Mouse (Mus musculus): Measurements from ENCODE around the gene Polr1a. TPM values are rescaled to one million over a fixed set of nuclear protein-coding genes. Genes with fewer than 3 reads are reported as not detected.

Gene Polr1a
- 10 to 100 TPM; 64.1 to 72.5 TPM for total RNA-seq (2023)

GRCm38 (mm10) chr6:71908481-71909381, at the start of gene Polr1a, which contains the start of gene Ptcd3:
Gene Polr1a, plus strand, starts transcription at chr6:71909053.
Gene Ptcd3, minus strand, starts transcription at chr6:71908750.

Other genes with a start within 250 kb of the Polr1a start
- under 1 TPM; 0.20 to 0.27 TPM for gene Reep1, start 201.5 kb upstream of the Polr1a start, total RNA-seq (2023)
- gene Mrpl35, start 82.1 kb upstream of the Polr1a start, total RNA-seq (2023): 10 to 100 TPM; 25.5 to 31.9 TPM
- gene Immt, start 77.7 kb upstream of the Polr1a start, total RNA-seq (2023): 100 to 1,000 TPM; 109 to 124 TPM
- 100 to 1,000 TPM; 104 to 122 TPM for gene Ptcd3, start 303 bp upstream of the Polr1a start, total RNA-seq (2023)
- 1 to 10 TPM; 1.0 to 2.1 TPM for gene St3gal5, start 188.5 kb downstream of the Polr1a start, total RNA-seq (2023)